Mouse (Mus musculus) bone marrow macrophage, adult 2 months (primary cell): ENCODE measurements around the gene Zer1.

Experiments used
- CTCF ChIP-seq: IDR thresholded peaks from 2 replicates; pipeline ENCODE4 v1.5.1; 2012; ENCODE audit warnings: low read depth, mild to moderate bottlenecking, low read length, moderate library complexity
- POLR2A ChIP-seq: IDR thresholded peaks from 2 replicates; pipeline ENCODE4 v1.6.1; 2012; ENCODE audit warnings: mild to moderate bottlenecking, low read depth, low read length, borderline replicate concordance

DNA sequence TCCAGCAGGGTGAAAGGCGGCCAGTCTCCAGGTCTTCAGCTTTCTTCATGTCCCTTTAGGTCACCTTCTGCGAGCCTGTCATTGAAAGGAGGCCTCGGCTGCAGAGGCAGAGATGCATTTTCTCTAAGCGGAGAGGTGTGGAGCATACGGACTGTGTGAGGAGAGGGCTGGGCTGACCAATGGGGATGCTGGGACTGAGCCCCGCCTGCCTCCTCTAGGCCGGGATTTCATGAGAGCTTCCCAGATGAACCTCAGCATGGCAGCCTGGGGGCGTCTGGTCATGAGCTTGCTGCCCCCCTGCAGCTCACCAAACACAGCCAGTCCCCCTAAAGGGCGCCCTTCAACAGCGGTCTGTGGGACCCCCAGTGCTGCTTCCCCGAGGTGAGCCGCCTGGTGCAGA is 39.8 kb downstream of the Zer1 start:
- TF ChIP-seq CTCF (no peak), POLR2A (no peak)
